Mouse (Mus musculus): Measurements from ENCODE around the gene Rab25. TPM values are rescaled to one million over a fixed set of nuclear protein-coding genes. Genes with fewer than 3 reads are reported as not detected.

The Rab25 gene
- total and polyA plus RNA-seq, 3 experiments = 2.2 TPM; not detected in 2

DNA sequence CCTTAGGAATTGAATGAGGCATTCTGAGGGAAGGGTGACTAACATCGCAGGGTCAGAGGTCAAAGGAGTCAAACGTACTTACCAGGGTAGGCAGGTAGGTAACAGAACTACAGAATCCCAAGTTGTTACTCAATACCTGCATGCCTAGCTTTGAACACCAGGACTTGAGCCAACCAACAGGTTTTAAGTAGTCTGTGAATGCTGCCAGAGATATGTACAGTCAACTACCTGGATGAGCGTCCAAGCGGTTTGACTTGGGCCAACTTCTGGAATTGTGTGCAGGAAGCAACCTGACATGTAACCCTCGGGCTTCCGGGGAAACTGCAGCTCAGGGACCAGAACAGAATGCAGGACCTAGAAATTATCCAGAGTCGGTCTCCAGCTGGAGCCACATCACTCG is 25.1 kb downstream of the Rab25 start:
- intact Hi-C loops (cut with DNase I) = no loop called here
- TF ChIP-seq POLR2A (IDR thresholded peaks at IDR 0.05; ENCODE audit: insufficient read depth, low read depth, low read length) (no peak), EP300 (IDR thresholded peaks at IDR 0.05; ENCODE audit: insufficient read depth, low read depth, low read length) (no peak), CTCF (IDR thresholded peaks at IDR 0.05) (no peak)
- WGBS = 71% methylated on average over 8 of the region's 8 CpGs

GRCm38 (mm10) chr3:88521803-88522331 is 26.2 kb downstream of the Rab25 start:
- peak; percentile 75 to 82 for DNase-seq
- Histone ChIP-seq H3K4me3 (no peak overlapping the region), H3K4me1 (ENCODE audit: control insufficient read depth, insufficient read depth, low read length) (no peaks in the 10 kb centered on the region; the same call in 1 of the 2 replicates), H3K27me3 (ENCODE audit: control insufficient read depth, insufficient read depth, low read length) (no peaks in the 10 kb centered on the region), H3K36me3 (ENCODE audit: control insufficient read depth, insufficient read depth, low read length) (no peaks in the 10 kb centered on the region), H3K9ac (ENCODE audit: low read depth, low read length) (no peak overlapping the region), H3K79me2 (replicated peaks; ENCODE audit: control insufficient read depth, insufficient read depth, low read length) (no peaks in the 10 kb centered on the region), H3K27ac (no peak overlapping the region)
- intact Hi-C loops (cut with DNase I) = loop anchor here (1.0 kb wide), 2 partner anchors 34 to 39 kb away; no protein-coding TSS in a partner anchor
- TF ChIP-seq CTCF (IDR thresholded peaks at IDR 0.05) (peak; percentile 97), EP300 (IDR thresholded peaks at IDR 0.05; ENCODE audit: insufficient read depth, low read depth, low read length) (peak; percentile 87; the same call in 1 of the 2 replicates), POLR2A (IDR thresholded peaks at IDR 0.05; ENCODE audit: insufficient read depth, low read depth, low read length) (no peak)
- WGBS = 14% methylated on average over 9 of the region's 9 CpGs

More for the DNA sequence above, 25.1 kb downstream of the Rab25 start:
- Histone ChIP-seq H3K27me3 (ENCODE audit: control insufficient read depth, insufficient read depth, low read length) (no peaks in the 10 kb centered on the region), H3K36me3 (ENCODE audit: control insufficient read depth, insufficient read depth, low read length) (no peaks in the 10 kb centered on the region), H3K79me2 (replicated peaks; ENCODE audit: control insufficient read depth, insufficient read depth, low read length) (no peaks in the 10 kb centered on the region), H3K27ac (no peak overlapping the region), H3K4me3 (no peak overlapping the region), H3K4me1 (ENCODE audit: control insufficient read depth, insufficient read depth, low read length) (no peaks in the 10 kb centered on the region; the same call in 1 of the 2 replicates), H3K9ac (ENCODE audit: low read depth, low read length) (no peak overlapping the region)
- DNase-seq = no peak

DNA sequence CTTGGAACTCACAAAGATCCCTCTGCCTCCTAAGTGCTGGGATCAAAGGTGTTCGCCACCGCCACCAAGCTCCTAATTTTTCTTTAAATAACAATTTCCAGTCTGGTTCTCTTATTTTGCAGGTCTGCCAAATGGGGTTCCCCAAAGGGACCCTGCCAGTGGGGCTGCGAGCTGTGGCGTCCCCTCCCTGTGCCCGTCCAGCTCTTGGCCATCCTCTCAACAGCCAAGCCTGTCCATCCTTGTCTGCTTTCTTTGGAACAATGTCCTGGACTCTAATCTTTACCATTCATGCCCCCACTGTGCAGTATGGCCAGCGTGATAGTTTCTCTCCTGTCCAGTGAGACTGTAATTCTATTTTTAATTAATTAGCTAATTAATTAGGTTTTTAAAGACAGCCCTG is 26.9 kb downstream of the Rab25 start:
- intact Hi-C loops (cut with DNase I) = no loop called here
- no peaks in the 10 kb centered on the region; the same call in 1 of the 2 replicates for H3K4me1 ChIP-seq (ENCODE audit: control insufficient read depth, insufficient read depth, low read length)
- H3K36me3 ChIP-seq (ENCODE audit: control insufficient read depth, insufficient read depth, low read length) = no peaks in the 10 kb centered on the region
- 92% methylated on average over 6 of the region's 6 CpGs for WGBS
- H3K9ac ChIP-seq (ENCODE audit: low read depth, low read length) = no peak overlapping the region
- no peak overlapping the region for H3K27ac ChIP-seq
- H3K27me3 ChIP-seq (ENCODE audit: control insufficient read depth, insufficient read depth, low read length) = no peaks in the 10 kb centered on the region
- H3K79me2 ChIP-seq (replicated peaks; ENCODE audit: control insufficient read depth, insufficient read depth, low read length) = no peaks in the 10 kb centered on the region
- H3K4me3 ChIP-seq = no peak overlapping the region
- no peak for TF ChIP-seq POLR2A (IDR thresholded peaks at IDR 0.05; ENCODE audit: insufficient read depth, low read depth, low read length)
- TF ChIP-seq EP300 (IDR thresholded peaks at IDR 0.05; ENCODE audit: insufficient read depth, low read depth, low read length) = no peak
- TF ChIP-seq CTCF (IDR thresholded peaks at IDR 0.05) = no peak
- DNase-seq = no peak

GRCm38 (mm10) chr3:88520078-88520477 is 28.0 kb downstream of the Rab25 start:
- no peak overlapping the region for H3K27ac ChIP-seq
- H3K36me3 ChIP-seq (ENCODE audit: control insufficient read depth, insufficient read depth, low read length) = no peaks in the 10 kb centered on the region
- 88% methylated on average over 2 of the region's 2 CpGs for WGBS
- H3K9ac ChIP-seq (ENCODE audit: low read depth, low read length) = no peak overlapping the region
- no peaks in the 10 kb centered on the region for H3K79me2 ChIP-seq (replicated peaks; ENCODE audit: control insufficient read depth, insufficient read depth, low read length)
- no peaks in the 10 kb centered on the region for H3K27me3 ChIP-seq (ENCODE audit: control insufficient read depth, insufficient read depth, low read length)
- TF ChIP-seq EP300 (IDR thresholded peaks at IDR 0.05; ENCODE audit: insufficient read depth, low read depth, low read length) = no peak
- no peak for TF ChIP-seq POLR2A (IDR thresholded peaks at IDR 0.05; ENCODE audit: insufficient read depth, low read depth, low read length)
- no peak for TF ChIP-seq CTCF (IDR thresholded peaks at IDR 0.05)
- intact Hi-C loops (cut with DNase I) = no loop called here
- no peak for DNase-seq
- H3K4me1 ChIP-seq (ENCODE audit: control insufficient read depth, insufficient read depth, low read length) = peaks cover 2% of the 10 kb centered on the region
- H3K4me3 ChIP-seq = no peak overlapping the region

GRCm38 (mm10) chr3:88518411-88518810 is 29.7 kb downstream of the Rab25 start:
- H3K27ac ChIP-seq = no peak overlapping the region
- 90% methylated on average over 4 of the region's 4 CpGs for WGBS
- H3K4me3 ChIP-seq = no peak overlapping the region
- no peaks in the 10 kb centered on the region for H3K79me2 ChIP-seq (replicated peaks; ENCODE audit: control insufficient read depth, insufficient read depth, low read length)
- DNase-seq = no peak
- no peaks in the 10 kb centered on the region for H3K27me3 ChIP-seq (ENCODE audit: control insufficient read depth, insufficient read depth, low read length)
- intact Hi-C loops (cut with DNase I) = no loop called here
- peaks cover 2% of the 10 kb centered on the region for H3K4me1 ChIP-seq (ENCODE audit: control insufficient read depth, insufficient read depth, low read length)
- H3K9ac ChIP-seq (ENCODE audit: low read depth, low read length) = no peak overlapping the region
- TF ChIP-seq POLR2A (IDR thresholded peaks at IDR 0.05; ENCODE audit: insufficient read depth, low read depth, low read length) (no peak), CTCF (IDR thresholded peaks at IDR 0.05) (no peak), EP300 (IDR thresholded peaks at IDR 0.05; ENCODE audit: insufficient read depth, low read depth, low read length) (no peak)
- no peaks in the 10 kb centered on the region for H3K36me3 ChIP-seq (ENCODE audit: control insufficient read depth, insufficient read depth, low read length)

DNA sequence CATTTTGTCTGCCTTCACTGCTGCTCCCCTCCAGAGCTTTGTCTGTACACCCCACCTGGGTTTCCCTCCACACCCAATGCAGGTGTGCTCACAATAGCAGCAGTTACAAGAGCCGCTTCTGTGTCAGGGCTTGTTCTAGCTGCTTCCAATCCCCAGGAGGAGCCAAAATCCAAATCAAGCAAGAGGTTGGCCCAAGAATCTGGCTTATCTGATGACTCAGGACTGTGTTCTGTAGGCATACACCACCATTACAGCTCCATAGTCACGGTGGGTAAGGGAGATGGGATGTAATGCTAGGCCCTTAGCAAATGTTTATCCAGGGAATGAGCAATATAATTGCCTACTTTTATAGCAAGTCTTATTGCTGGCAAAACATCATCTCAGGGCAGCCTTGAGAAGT is 31.7 kb downstream of the Rab25 start:
- Histone ChIP-seq H3K36me3 (ENCODE audit: control insufficient read depth, insufficient read depth, low read length) (no peaks in the 10 kb centered on the region), H3K27ac (no peak overlapping the region), H3K4me3 (no peak overlapping the region), H3K79me2 (replicated peaks; ENCODE audit: control insufficient read depth, insufficient read depth, low read length) (no peaks in the 10 kb centered on the region), H3K27me3 (ENCODE audit: control insufficient read depth, insufficient read depth, low read length) (no peaks in the 10 kb centered on the region), H3K4me1 (ENCODE audit: control insufficient read depth, insufficient read depth, low read length) (peaks cover 9% of the 10 kb centered on the region), H3K9ac (ENCODE audit: low read depth, low read length) (no peak overlapping the region)
- TF ChIP-seq CTCF (IDR thresholded peaks at IDR 0.05) = no peak
- TF ChIP-seq EP300 (IDR thresholded peaks at IDR 0.05; ENCODE audit: insufficient read depth, low read depth, low read length) = no peak
- no peak for TF ChIP-seq POLR2A (IDR thresholded peaks at IDR 0.05; ENCODE audit: insufficient read depth, low read depth, low read length)
- intact Hi-C loops (cut with DNase I) = no loop called here
- no peak for DNase-seq
- 81% methylated on average over 2 of the region's 2 CpGs for WGBS

All from heart, adult 2 months (tissue).